Mouse (Mus musculus) embryo, embryonic 11 days (tissue): ENCODE results near the gene Gm28635.
A peak's percentile ranks its signal among the peaks of the same experiment; 100 is the strongest.

Experiments
- DNase-seq: peaks from one replicate; pipeline ENCODE4 v3.0.0-alpha.2; 2015

Gene Gm28635

DNA sequence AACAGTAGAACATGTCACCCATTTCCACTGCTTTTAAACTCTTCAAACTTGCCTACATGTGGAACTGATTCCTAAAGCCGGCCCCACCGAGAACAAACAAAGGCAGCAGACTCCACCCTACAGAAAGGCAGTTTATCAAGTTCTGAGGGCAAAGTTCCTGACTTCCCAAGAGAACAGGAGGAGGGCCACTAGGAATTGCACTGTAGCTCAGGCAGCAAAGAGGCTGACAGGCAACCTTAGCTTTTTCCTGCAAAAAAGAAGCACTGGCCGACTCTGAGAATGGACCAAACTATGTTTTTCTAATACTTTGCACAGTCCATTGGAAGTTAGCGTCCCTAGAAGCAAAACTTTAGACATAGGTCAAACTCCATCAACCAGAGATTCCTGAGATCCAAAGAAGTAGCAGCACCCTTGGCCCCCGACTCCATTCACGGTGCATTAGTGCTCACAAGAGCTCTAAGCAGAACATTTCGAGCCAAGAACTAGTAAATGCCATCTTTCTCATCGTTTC is 41.6 kb downstream of the Gm28635 start:
- DNase-seq, result peak; percentile 68

DNA sequence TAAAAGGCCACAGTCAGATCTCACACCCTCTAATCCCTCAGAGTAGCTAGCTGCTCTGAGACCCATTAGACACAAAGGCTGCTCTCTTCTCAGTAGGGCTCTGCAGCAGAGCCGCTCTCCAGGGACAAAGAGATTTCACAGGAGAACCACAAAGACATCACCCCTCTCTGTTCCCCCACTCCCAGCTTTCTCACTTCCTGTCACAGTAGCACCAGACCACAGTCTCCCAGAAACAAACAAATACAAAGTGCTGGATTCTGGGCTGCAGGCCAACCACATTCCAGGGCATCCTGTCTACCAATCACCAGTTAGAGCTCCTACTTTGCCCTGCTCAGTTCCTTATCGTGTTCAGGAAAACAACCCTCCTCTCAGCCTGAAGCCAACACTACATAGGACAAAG is 42.2 kb downstream of the Gm28635 start:
- peak; percentile 76 for DNase-seq

DNA sequence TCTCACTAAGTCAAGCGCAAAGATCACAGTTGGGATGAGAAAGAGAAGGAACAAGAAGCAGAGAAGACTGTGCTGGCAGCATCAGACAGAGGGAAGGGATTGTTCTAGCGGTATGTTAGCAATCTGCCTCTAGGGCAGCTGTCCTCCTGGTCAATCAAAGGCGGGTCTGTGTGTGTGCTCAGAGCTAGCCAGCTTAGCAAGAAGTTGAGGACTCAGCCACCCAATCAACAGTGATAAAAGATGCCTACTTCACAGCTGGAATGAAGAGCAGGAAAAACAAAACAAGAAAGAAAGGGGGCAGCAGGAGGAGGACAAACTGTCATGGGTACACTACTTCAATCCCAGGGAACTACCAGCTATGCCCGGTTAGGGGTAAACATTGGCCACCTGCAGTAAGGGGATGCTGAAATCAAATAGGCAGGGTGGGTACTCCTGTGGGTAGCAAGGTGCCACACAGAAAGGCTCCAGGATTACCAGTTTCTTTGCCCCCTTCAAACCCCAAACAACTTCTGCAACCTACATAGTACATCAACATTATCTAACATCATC is 42.8 kb downstream of the Gm28635 start:
- peak; percentile 50 for DNase-seq

DNA sequence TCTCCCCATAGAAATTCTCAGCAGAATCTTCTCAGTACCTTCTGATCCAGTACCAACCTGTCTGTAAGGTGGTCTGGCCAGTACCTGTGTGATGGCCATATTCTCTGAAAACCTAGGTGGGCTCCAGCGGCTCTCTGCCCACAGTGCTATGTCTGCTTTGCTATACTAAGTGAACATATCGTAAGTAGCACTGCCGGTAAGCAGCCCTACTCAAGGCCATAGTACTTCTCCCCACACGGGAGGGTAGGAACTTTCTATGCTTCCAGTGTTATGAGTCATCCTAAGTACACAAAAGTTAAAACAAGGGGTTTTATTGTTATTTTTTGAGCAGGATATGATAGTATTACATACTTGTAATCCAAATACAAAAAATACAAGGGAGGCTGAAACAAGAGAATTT is 43.8 kb downstream of the Gm28635 start:
- DNase-seq, result no peak

DNA sequence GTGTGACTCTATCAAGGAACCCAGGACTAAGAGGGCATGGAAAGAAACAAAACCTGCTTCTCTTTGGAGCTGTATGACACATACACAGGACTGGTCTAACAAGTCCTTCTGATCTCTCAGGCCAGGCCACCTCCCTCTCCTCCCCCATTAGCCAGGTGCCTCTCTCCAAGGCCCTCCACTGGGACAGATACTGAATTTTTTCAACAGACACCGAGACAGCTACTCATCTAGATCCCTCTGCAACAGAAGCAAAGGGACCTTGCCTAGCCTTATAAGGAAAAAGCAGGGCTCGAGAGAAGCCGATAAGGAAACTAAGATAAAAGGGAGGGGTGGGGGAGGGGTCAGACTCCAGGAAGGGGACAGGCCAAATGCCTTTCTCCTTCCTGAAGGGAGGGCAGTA is 44.8 kb downstream of the Gm28635 start:
- peak; percentile 46 for DNase-seq

DNA sequence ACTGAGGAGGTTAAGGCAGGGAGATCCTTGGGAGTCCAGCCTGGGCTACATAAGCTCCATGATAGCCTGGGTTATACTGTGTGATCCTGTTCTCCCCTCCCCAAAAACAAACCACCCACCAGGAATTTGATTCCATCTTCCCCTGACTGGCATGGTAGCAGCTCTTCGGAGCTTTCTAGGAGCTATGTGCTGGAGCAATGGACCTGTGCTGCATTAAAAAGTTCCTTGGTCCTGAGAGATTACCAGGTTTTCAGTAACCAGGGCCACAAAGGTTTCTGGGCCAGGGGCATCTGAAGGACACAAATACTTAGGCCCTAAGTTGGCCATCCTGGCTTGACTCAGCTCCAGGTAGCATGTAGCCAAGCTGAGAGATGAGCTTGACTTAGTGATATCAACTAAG is 45.8 kb downstream of the Gm28635 start:
- no peak for DNase-seq

DNA sequence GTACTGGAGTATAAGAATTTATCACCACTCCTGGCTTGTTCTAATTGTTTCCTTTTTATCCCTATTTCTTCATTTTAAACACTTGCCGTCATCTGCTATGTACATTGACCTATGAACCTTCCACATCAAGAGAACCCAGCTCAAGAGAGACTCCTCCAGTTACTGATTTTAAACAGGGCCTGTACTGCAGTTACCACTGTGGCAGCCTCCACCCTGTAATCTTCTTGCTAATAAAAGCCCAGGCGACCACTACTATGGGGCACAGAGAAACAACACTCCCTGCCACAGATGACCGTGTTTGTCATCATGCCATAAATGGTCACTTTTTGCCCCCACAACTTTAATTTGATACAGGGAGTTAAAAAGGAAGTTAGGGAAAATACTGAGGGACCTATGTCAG is 50.8 kb downstream of the Gm28635 start:
- DNase-seq, result no peak

DNA sequence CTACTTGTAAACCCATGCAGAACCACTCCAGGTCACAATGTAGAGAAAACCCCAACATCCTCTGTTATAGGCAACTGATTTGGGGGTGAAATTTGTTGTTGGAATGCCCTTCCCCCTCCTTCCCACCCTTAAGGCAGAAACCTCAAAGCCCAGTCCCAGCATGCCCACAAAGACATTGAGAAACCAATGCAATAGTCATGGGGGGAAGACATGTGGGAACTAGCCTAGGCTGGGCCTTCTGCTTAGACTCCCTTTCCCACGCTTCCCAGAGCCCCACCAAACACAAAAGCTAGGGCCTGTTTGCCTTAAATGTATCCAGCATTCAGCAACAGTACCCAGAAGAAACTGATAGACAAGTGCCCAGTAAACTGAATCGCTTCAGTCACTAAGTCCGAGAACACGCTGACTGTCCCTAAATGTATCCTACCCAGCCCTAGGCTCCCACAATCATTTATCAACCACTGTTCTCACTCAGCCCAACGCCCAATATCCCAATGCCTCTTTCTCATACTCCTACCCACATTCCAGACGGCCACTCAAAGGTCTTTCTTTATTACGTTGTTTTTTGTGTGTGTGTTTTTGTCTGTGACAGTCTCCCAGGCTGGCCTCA is 51.4 kb downstream of the Gm28635 start:
- no peak for DNase-seq

DNA sequence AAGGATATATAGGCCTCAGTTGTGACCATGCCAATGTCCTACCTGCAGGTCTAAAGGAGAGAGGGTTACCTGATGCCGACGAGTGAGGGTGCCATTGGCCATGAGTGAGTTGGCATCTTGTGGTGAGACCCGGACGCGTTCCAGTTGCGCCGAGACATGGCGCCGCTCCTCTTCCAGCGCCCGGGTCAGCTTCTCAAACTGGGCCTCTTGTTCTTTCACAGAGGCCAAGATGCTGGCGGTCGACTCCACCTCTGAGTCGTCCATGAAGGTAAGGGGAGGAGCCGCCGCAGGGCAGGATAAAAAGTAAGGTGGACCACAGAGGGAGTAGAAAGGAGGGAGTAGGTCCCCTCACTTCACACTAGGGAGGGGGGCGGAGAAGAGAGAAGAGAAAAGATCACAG is 53.6 kb downstream of the Gm28635 start:
- no peak for DNase-seq

DNA sequence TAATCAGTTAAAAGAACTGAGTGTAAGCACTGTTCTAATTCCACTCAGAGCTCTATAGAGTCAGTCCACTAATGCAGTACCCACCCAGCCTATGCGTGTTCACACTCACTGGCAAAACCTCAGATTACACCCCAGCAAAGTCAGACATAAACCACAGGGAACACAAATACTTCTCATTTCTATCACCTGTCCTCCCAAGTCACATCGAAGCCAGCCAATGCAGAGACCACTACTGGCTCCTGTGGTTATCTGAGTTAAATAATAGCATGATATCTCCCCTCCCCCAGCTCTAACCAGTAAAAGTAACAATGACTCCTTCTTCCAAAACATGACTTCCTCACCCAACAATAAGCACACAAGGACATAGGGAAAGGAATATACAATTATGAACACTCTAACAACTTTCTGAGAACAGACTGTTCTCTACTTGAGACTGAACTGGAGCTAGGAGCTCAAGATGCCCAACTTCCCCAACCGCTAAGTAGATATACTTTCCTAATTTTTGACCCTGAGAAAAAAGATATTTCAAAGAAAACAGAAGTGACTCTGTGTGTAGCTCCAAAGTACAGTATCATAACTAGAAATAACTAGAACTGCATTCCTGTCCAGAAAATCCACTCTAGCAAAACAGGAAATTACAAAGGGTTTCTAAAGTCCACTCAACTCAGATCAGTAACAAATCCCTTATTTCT is 54.3 kb downstream of the Gm28635 start:
- no peak for DNase-seq

DNA sequence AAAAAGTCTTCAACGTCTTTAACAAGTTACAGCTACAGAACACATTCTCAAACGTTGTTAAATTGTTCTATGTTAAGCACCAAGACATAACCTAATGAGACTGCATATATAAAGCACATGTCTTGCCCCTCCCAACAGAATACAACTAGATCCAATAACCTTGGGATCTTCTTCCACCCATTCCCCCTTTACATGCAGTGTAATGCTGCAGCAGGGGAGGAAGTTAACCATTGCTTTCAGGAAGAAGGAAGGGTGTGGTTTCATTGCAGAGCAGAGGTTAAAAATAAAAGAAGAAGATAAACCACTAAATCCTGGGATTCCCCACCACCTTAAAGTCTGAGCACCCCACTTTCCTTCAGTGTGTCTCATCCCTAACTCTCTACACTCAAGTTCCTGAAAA is 55.2 kb downstream of the Gm28635 start:
- DNase-seq, result no peak

DNA sequence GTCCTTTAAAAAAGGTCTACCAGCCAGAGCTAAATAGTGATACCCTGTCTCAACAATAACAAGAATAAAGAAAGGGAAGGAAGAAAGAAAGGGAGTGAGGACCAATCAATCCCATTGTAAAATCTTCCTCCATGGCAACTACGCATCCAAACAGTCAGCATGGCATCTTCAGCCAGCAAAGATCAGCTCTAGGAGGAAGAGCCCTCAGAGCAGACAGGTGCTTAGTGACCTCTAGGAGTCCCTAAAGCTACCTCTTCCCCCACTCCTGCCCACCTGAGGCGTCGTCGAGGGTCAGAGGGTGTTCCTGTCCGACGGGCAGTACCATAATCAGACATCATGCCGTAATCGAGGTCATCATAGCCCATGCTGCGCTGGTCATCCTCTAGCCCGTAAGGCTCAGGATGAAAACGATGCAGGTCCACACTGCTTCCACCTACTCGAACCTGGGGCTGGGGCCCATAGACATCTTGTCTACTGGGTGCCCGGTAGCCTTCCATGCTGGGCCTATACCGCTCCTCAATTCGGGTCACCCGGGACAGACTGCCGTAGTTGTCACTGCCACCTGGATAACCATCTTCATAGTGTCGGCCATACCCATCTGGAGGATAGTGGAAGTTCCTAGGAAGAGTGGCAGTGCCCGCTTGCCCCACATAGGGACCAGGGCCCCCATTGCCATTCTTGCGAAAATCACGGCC is 58.0 kb downstream of the Gm28635 start:
- no peak for DNase-seq

DNA sequence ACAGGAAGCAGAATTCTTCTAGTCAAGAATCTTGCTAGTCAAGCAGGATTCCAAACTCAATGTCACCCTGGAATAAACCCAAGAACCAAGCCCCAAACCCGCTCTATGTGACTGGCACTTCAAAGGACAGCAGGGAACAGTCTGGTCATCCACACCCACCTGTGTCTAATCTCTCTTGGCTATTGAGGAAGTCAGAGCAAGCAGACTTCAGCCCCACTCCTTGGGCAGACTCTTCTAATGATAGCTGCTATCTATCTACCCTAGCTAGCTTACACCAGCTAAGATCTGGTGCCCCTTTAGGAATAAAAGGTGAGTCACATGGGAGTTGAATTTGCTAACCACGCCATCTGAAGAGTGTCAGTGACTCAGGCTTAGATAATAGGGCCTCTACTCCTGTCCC is 58.9 kb downstream of the Gm28635 start:
- no peak for DNase-seq

DNA sequence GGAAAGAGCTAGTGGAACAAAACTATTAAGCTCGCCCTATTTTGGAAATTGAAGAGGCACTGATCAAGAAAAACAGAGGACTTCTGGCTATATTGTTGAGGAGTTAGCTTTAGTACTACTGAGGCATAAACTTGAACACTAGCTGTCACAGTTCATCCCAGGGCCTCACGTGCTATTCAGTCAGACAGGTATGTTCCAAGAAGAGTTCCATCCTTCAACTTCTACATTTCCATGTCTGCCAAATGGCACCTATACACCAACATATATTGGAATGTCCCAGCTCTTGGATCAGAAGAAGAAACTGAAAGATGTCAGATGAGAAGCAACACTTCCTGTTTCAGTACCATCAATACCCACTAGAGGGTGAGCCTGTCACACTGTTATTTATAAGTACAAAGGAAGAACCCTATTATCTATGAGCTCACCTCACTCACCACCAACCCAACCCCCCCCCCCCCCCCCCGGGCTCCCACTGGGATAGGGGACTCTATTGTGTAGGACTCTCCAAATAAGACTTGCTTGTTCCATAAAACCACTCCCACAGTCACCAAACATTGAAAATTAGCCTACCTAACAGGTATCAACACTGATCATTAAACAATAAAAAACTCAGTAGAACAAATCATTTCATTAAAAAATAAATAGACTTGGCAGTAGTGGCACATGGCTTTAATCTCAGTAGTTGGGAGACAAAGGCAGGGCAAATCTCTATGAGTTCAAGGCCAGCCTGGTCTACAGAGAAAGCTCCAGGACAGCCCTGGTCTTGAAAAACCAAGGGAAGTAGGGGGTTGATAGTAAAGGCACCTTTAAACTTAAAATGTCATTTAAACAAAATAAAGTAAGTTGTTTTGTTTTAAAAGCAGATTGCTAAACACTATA is 60.0 kb downstream of the Gm28635 start:
- DNase-seq, result peak; percentile 50

DNA sequence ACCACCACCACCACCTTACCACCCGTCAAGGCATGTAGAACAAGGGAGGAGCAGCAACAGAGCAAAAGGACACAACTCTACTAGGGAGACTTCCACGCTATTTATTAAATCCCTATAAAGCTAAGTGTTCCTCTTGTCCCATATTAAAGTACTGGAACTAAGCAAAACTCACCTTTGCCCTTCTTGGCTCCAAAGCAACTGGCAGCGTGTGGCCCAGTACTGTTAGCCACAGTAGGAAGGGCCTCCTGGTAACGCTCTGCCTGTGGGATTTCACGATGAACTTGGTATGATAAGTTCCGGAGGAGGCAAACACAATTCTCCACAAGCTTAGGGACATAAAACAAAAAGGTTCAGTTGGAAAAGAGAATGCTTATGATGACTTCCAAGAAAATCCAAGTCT is 65.1 kb downstream of the Gm28635 start:
- DNase-seq, result no peak

DNA sequence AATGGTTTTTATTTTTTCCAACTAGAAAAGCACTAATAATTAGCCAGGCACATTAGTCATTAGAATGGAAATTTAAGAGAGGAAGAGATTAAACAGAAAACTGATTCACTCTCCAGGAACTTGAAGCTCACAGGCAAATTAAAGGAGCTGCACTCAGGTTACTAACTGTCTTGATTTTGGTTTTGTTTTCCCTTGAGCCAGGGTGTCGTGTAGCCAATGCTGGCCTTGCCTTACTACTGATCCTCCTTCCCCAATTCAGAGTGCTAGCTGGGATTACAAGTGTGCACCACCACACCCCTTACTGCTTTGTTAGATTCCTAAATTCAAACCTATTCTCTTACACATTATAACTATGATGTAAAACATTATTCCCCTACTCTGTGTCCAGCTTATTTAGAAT is 70.0 kb downstream of the Gm28635 start:
- DNase-seq, result no peak

DNA sequence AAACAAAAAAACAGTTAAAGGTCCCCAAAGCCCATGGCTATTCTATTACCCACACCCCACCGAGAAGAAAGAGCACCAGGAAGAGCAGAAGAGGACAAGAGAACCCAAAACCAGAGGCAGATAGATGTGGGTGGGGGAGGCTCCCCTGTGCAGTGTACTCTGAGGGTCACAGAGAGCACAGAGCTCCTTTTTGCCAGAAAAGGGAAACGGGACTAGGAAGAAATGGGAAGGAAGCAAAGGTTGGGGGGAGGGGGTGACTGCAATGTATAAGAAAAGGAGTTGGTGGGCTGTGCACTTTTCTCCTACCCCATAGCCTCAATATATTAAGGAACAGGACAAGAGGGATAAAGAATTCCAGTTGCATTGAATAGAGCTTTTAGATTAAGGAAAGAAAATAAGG is 76.9 kb downstream of the Gm28635 start:
- no peak for DNase-seq

DNA sequence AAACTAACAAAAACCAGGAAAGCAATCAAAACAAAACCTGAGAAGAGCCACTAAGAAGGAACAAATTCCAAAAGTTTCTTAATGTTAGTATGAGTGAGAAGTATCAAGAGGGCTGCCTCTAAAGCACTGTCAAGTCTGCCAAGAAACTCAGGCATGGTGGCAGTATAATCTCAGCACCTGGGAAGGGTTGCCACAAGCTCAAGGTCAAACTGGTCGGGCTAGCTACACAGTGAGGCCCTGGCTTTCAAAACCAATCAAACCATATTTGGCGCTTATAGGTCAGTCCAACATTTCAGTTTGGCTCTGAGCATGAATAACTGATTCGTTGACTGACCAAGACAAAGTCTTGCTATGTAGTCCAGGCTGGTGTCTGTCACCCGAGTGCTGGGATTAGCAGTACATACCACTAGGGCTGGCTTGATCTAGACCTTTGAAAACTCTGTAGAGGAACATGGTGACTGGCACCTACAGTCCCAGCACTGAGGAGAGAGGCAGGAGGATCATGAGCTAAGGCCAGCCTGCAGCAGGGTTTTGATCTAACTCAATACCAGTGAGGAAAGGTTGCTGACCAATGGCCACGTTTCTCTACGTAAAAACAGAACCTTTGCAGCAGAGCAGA is 78.5 kb downstream of the Gm28635 start:
- DNase-seq, result no peak

DNA sequence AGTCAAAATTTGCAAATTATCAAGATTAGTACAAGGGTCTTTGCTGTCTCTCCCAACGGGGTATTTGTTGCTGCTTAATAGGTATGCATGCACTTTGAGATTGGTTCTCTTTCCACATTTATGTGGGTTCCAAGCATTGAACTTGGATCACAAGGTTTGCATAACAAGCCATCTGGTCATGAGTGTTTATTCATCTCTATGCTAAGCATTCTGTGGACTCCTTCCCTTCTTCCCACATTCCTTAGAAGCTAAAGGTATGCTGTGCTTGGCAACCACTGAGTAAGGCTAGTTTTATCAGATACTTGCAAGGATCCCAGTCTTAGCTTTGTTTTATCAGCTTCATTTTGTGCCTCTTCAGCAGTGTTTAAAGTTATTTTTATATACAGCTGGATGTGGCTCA is 80.7 kb downstream of the Gm28635 start:
- no peak for DNase-seq

DNA sequence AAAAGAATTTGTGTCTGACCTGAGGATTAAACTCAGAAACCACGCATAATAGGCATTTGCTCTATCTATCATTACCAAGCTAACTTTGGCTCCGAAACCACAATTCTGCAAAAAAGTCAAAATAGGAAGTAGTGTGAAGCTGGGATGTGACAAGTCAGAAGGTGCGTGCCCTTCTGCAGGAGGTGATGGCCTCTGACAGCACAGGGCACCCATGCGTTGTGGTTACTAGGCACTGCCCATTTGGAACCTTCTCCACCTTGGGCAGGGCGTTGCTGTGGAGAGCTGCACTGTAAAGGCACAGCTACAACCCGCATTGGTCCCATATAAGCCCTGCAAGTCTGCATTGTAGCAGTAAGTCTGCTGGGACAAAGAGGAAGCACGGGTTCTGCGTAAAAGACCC is 85.0 kb downstream of the Gm28635 start:
- DNase-seq, result no peak

DNA sequence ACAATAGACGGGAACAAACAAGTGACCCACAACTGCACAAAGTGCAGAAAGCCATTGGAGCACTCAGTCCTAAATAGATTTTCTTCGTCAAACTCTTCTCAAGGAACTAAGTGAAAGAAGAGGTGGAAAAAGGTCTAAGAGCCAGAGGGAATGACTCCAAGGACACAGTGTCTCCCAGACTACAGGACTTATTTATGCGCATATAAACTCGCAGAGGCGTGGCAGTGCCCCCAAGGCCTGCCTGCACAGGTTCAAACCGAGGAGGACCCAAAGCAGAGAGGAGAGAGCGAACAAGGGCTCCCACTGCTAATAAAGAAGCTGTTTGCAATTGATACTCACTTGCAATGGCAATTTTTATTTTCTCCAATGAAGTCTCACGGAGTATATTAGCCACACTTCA is 92.1 kb downstream of the Gm28635 start:
- DNase-seq, result no peak

DNA sequence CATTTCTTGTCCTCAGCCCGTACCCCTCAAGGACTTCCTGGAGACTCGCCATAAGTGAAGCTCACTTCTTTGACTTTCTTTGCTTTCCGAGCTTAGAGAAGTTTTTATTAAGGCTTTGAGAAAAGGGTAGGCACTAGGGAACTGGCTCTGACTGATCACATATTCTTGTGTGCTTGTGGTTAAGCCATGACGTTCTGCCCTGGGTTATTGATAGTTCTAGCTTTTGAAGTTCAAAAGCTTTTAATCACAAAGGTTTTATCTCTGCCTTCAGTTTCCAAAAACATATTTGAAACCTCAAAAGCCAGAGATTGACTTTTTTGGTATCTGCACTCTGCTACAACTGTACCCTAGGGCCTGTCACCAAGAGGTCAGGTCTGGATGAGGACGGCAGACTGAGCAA is 95.6 kb downstream of the Gm28635 start:
- no peak for DNase-seq

DNA sequence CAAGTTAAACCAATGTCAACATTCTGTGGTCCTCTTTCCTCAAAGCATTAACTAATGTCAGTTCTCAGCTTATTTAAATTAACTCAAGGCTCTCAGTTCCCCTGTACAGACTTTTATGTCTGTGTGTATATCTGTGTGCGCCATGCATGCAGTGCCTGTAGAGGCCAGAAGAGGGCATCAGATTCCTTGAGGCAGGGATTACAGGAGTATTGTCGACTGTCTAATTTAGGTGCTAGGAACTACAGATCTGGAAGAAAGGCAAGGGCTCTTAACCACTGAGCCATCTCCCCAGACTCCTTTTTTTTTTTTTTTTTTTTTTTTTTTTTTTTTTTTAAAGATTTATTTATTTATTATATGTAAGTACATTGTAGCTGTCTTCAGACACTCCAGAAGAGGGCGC is 96.6 kb downstream of the Gm28635 start:
- no peak for DNase-seq
